Mouse (Mus musculus) cerebellum, adult 2 months (tissue): ENCODE measurements around the gene Gp1ba.

Experiments
- CTCF ChIP-seq: fragments of 200-500 bp; IDR thresholded peaks from 2 replicates; pipeline ENCODE4 v1.5.1; 2011; ENCODE audit warnings: low read depth, mild to moderate bottlenecking, control low read depth, low read length, moderate library complexity, borderline replicate concordance; ENCODE audit not compliant: insufficient read depth
- POLR2A ChIP-seq: fragments of 200-500 bp; IDR thresholded peaks from 2 replicates; pipeline ENCODE4 v1.6.1; 2011; ENCODE audit warnings: low read length, control low read depth, borderline replicate concordance; ENCODE audit not compliant: insufficient read depth

DNA sequence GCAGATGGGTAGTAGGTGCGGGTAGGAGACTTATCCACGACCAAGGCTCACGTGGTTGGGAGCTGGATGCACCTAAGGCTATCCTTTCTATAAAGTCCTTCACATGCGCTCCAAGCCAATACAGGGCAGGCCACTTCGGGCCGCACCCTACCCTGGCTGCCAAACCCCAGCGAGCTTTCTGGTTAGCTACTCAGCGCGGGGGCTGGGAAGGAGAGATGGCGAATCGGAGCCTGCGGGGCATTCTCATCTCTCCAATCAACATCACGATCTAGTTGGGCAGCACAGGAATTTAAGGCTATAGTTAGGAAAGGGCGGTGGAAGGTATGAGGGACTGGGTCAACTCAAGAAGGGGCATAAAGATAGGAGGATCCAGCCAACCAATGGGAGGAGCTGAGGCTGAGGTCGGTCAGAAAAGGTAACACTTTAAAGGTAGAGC lies 29.4 kb downstream of the Gp1ba start:
- TF ChIP-seq POLR2A (peak; percentile 16; the same call in 1 of the 2 replicates), CTCF (no peak)
